Mouse (Mus musculus): Measurements from ENCODE around the gene Rps19.

The Rps19 gene

GRCm38 (mm10) chr7:24883896-24884692, at the start of gene Rps19:
Rps19 (plus strand) TSS chr7:24884371.
- CTCF ChIA-PET, result interaction anchor here in 3 of 4 experiments (0.6 to 2.4 kb wide), 17 partner anchors 11 to 223 kb away, joined by 3 to 16 read pairs (median 4); partner anchors contain the start of genes Dmrtc2 (in 1 of the 3), Lypd4 (in 1 of the 3) and Rabac1 (in 1 of the 3)

GRCm38 (mm10) chr7:24838732-24839409, 45.3 kb upstream of the Rps19 start:
- POLR2A ChIA-PET, result interaction anchor here in 3 of 4 experiments (0.5 to 2.5 kb wide), 5 partner anchors 14 to 738 kb away, joined by 3 to 24 read pairs (median 8); partner anchors contain the start of genes Dmrtc2 (in 1 of the 3) and Lypd4 (in 1 of the 3)

More at GRCm38 (mm10) chr7:24883896-24884692, at the start of gene Rps19:
- POLR2A ChIA-PET, result interaction anchor here (0.6 to 18.4 kb wide), 93 partner anchors 4 to 943 kb away, joined by 3 to 436 read pairs (median 5); partner anchors contain the start of genes Dmrtc2 (in 4 of the 4), Lypd4 (in 4 of the 4), Arhgef1 (in 3 of the 4) and Rabac1 (in 3 of the 4)

GRCm38 (mm10) chr7:24839410-24839808, 44.8 kb upstream of the Rps19 start:
- ChIA-PET POLR2A (interaction anchor here in 3 of 4 experiments (0.5 to 2.5 kb wide), 9 partner anchors 14 to 738 kb away, joined by 3 to 24 read pairs (median 3); partner anchors contain the start of genes Dmrtc2 (in 1 of the 3) and Lypd4 (in 1 of the 3)), CTCF (no interaction called here)

More at GRCm38 (mm10) chr7:24838732-24839409, 45.3 kb upstream of the Rps19 start:
- CTCF ChIA-PET, result interaction anchor here in 1 of 4 experiments (0.7 kb wide), 1 partner anchor 738 kb away, joined by 3 read pairs; no protein-coding TSS in a partner anchor

- POLR2A ChIA-PET, result interaction anchor here in 3 of 4 experiments (0.6 to 2.5 kb wide), 66 partner anchors 10 to 1041 kb away, joined by 3 to 24 read pairs (median 4); partner anchors contain the start of genes Dmrtc2 (in 3 of the 3), Lypd4 (in 3 of the 3), Rabac1 (in 2 of the 3) and Rps19 (in 2 of the 3)
- CTCF ChIA-PET, result interaction anchor here in 2 of 4 experiments (0.6 to 1.2 kb wide), 7 partner anchors 12 to 239 kb away, joined by 3 to 6 read pairs (median 4); partner anchors contain the start of gene Rabac1 (in 1 of the 2)
Observed at GRCm38 (mm10) chr7:24840331-24840730, 43.8 kb upstream of the Rps19 start.

- ChIA-PET POLR2A (interaction anchor here in 3 of 4 experiments (0.6 to 2.5 kb wide), 45 partner anchors 9 to 1040 kb away, joined by 3 to 24 read pairs (median 4); partner anchors contain the start of genes Dmrtc2 (in 3 of the 3), Lypd4 (in 3 of the 3), Rabac1 (in 1 of the 3) and Rps19 (in 1 of the 3)), CTCF (interaction anchor here in 2 of 4 experiments (0.7 to 1.2 kb wide), 4 partner anchors 13 to 179 kb away, joined by 3 to 4 read pairs (median 4); partner anchors contain the start of gene Rabac1 (in 1 of the 2))
Observed at GRCm38 (mm10) chr7:24841009-24841408, 43.2 kb upstream of the Rps19 start.

GRCm38 (mm10) chr7:24844144-24844543, 40.0 kb upstream of the Rps19 start:
- CTCF ChIA-PET, result interaction anchor here in 3 of 4 experiments (0.6 to 2.0 kb wide), 5 partner anchors 40 to 572 kb away, joined by 3 to 7 read pairs (median 3); partner anchors contain the start of gene Rps19 (in 1 of the 3)
- POLR2A ChIA-PET, result interaction anchor here in 2 of 4 experiments (0.6 to 2.2 kb wide), 4 partner anchors 38 to 418 kb away, joined by 3 to 11 read pairs (median 3); no protein-coding TSS in a partner anchor

- POLR2A ChIA-PET, result interaction anchor here in 3 of 4 experiments (0.6 to 3.9 kb wide), 10 partner anchors 9 to 128 kb away, joined by 3 to 56 read pairs (median 6); partner anchors contain the start of genes Rps19 (in 2 of the 3) and Rabac1 (in 1 of the 3)
Observed at GRCm38 (mm10) chr7:24845181-24845580, 39.0 kb upstream of the Rps19 start.

GRCm38 (mm10) chr7:24845713-24846112, 38.5 kb upstream of the Rps19 start:
- POLR2A ChIA-PET, result interaction anchor here in 3 of 4 experiments (0.6 to 3.9 kb wide), 15 partner anchors 8 to 127 kb away, joined by 3 to 56 read pairs (median 5); partner anchors contain the start of genes Rabac1 (in 2 of the 3), Rps19 (in 2 of the 3), Dmrtc2 (in 1 of the 3) and Lypd4 (in 1 of the 3)
- CTCF ChIA-PET, result interaction anchor here (0.5 to 2.4 kb wide), 20 partner anchors 8 to 248 kb away, joined by 3 to 14 read pairs (median 4); partner anchors contain the start of genes Rabac1 (in 2 of the 4), Lypd4 (in 1 of the 4) and Rps19 (in 1 of the 4)

More at GRCm38 (mm10) chr7:24845181-24845580, 39.0 kb upstream of the Rps19 start:
- CTCF ChIA-PET, result interaction anchor here in 3 of 4 experiments (0.5 to 2.4 kb wide), 11 partner anchors 9 to 249 kb away, joined by 3 to 14 read pairs (median 4); partner anchors contain the start of gene Rabac1 (in 1 of the 3)

GRCm38 (mm10) chr7:24846576-24846975, 37.6 kb upstream of the Rps19 start:
- ChIA-PET CTCF (interaction anchor here in 3 of 4 experiments (0.6 to 2.4 kb wide), 12 partner anchors 29 to 248 kb away, joined by 3 to 14 read pairs (median 4); partner anchors contain the start of genes Rabac1 (in 2 of the 3) and Rps19 (in 1 of the 3)), POLR2A (interaction anchor here (0.5 to 3.9 kb wide), 14 partner anchors 10 to 552 kb away, joined by 3 to 56 read pairs (median 6); partner anchors contain the start of genes Rps19 (in 2 of the 4), Dmrtc2 (in 1 of the 4), Lypd4 (in 1 of the 4) and Rabac1 (in 1 of the 4))

GRCm38 (mm10) chr7:24850162-24850561, 34.0 kb upstream of the Rps19 start:
- ChIA-PET POLR2A (interaction anchor here in 3 of 4 experiments (0.5 to 6.1 kb wide), 49 partner anchors 9 to 448 kb away, joined by 3 to 238 read pairs (median 7); partner anchors contain the start of genes Rps19 (in 3 of the 3), Dmrtc2 (in 2 of the 3), Lypd4 (in 2 of the 3) and Rabac1 (in 2 of the 3)), CTCF (interaction anchor here in 3 of 4 experiments (0.7 to 1.3 kb wide), 3 partner anchors 34 to 244 kb away, joined by 4 to 7 read pairs (median 4); partner anchors contain the start of gene Rps19 (in 1 of the 3))

GRCm38 (mm10) chr7:24850899-24851303, 33.3 kb upstream of the Rps19 start:
- POLR2A ChIA-PET, result interaction anchor here in 3 of 4 experiments (0.6 to 6.1 kb wide), 68 partner anchors 8 to 447 kb away, joined by 3 to 238 read pairs (median 5); partner anchors contain the start of genes Rabac1 (in 3 of the 3), Rps19 (in 3 of the 3), Dmrtc2 (in 2 of the 3) and Lypd4 (in 2 of the 3)
- CTCF ChIA-PET, result interaction anchor here in 3 of 4 experiments (0.7 to 1.3 kb wide), 6 partner anchors 33 to 329 kb away, joined by 3 to 13 read pairs (median 4); partner anchors contain the start of genes Pou2f2 (in 1 of the 3) and Rps19 (in 1 of the 3)

- ChIA-PET POLR2A (interaction anchor here in 3 of 4 experiments (0.5 to 6.1 kb wide), 64 partner anchors 9 to 446 kb away, joined by 3 to 238 read pairs (median 5); partner anchors contain the start of genes Rabac1 (in 3 of the 3), Dmrtc2 (in 2 of the 3), Lypd4 (in 2 of the 3) and Rps19 (in 2 of the 3)), CTCF (interaction anchor here in 2 of 4 experiments (0.8 to 1.3 kb wide), 3 partner anchors 53 to 328 kb away, joined by 3 to 13 read pairs (median 5); partner anchors contain the start of gene Pou2f2 (in 1 of the 2))
Observed at GRCm38 (mm10) chr7:24851596-24852325, 32.4 kb upstream of the Rps19 start.

GRCm38 (mm10) chr7:24852557-24853232, 31.5 kb upstream of the Rps19 start:
- CTCF ChIA-PET, result interaction anchor here (0.5 to 1.6 kb wide), 14 partner anchors 17 to 464 kb away, joined by 3 to 10 read pairs (median 4); partner anchors contain the start of genes Dmrtc2 (in 1 of the 4), Lypd4 (in 1 of the 4), Megf8 (in 1 of the 4) and Rps19 (in 1 of the 4)
- POLR2A ChIA-PET, result interaction anchor here (0.6 to 6.1 kb wide), 39 partner anchors 9 to 425 kb away, joined by 3 to 238 read pairs (median 5); partner anchors contain the start of genes Dmrtc2 (in 3 of the 4), Lypd4 (in 3 of the 4), Rps19 (in 3 of the 4) and Rabac1 (in 2 of the 4)

GRCm38 (mm10) chr7:24853233-24853563, 31.0 kb upstream of the Rps19 start:
- POLR2A ChIA-PET, result interaction anchor here (0.6 to 6.1 kb wide), 39 partner anchors 8 to 425 kb away, joined by 3 to 238 read pairs (median 5); partner anchors contain the start of genes Dmrtc2 (in 3 of the 4), Lypd4 (in 3 of the 4), Rps19 (in 3 of the 4) and Rabac1 (in 2 of the 4)
- CTCF ChIA-PET, result interaction anchor here (0.6 to 1.6 kb wide), 14 partner anchors 17 to 463 kb away, joined by 3 to 10 read pairs (median 4); partner anchors contain the start of genes Dmrtc2 (in 1 of the 4), Lypd4 (in 1 of the 4), Megf8 (in 1 of the 4) and Rabac1 (in 1 of the 4)

Measured in embryonic stem cell, embryonic (primary cell).